Mouse (Mus musculus) lung, embryonic 14.5 days (tissue): Measurements from ENCODE around the gene Slc16a14. TPM values are rescaled to one million over a fixed set of nuclear protein-coding genes. Genes with fewer than 3 reads are reported as not detected.

Experiments used
- ATAC-seq: fragments of 200-750 bp; cut with Nextera tagmentation; 2 replicates; pipeline ENCODE4 v1.8.0; 2017; ENCODE audit warnings: mild to moderate bottlenecking, moderate TSS enrichment, moderate library complexity; ENCODE audit not compliant: insufficient read depth
- DNase-seq: peaks from one replicate; pipeline ENCODE4 v3.0.0-alpha.2; 2015
- H3K27ac ChIP-seq: fragments of 300-500 bp; sonication (generic); 2 replicates; pipeline ENCODE4 v1.5.1; 2014; ENCODE audit warnings: low read depth, mild to moderate bottlenecking, moderate library complexity
- H3K27me3 ChIP-seq: fragments of 300-500 bp; sonication (generic); 2 replicates; pipeline ENCODE4 v1.6.1; 2014; ENCODE audit warnings: low read length, control low read depth; ENCODE audit not compliant: insufficient read depth
- H3K36me3 ChIP-seq: fragments of 300-500 bp; sonication (generic); 2 replicates; pipeline ENCODE4 v1.6.1; 2014; ENCODE audit warnings: control low read depth; ENCODE audit not compliant: insufficient read depth
- H3K4me1 ChIP-seq: fragments of 300-500 bp; sonication (generic); 2 replicates; pipeline ENCODE4 v1.6.1; 2014; ENCODE audit warnings: antibody characterized with exemption, control low read depth; ENCODE audit not compliant: insufficient read depth
- H3K4me2 ChIP-seq: fragments of 300-500 bp; sonication (generic); 2 replicates; pipeline ENCODE4 v1.6.1; 2014; ENCODE audit warnings: mild to moderate bottlenecking
- H3K4me3 ChIP-seq: fragments of 300-500 bp; sonication (generic); 2 replicates; pipeline ENCODE4 v1.5.1; 2014; ENCODE audit warnings: low read depth, low read length
- H3K9ac ChIP-seq: fragments of 300-500 bp; sonication (generic); 2 replicates; pipeline ENCODE4 v1.6.1; 2014
- H3K9me3 ChIP-seq: fragments of 300-500 bp; sonication (generic); 2 replicates; pipeline ENCODE4 v1.6.1; 2016; ENCODE audit warnings: low read depth, low read length, control low read depth
- CTCF ChIP-seq: IDR thresholded peaks from 2 replicates; pipeline ENCODE4 v1.5.1; 2016; ENCODE audit warnings: antibody characterized with exemption, low read depth
- WGBS: fragments of 180-500 bp; shearing (Covaris S2); extraction: QIAGEN DNeasy Blood & Tissue Kit; methylation state at CpG from one replicate; pipeline ENCODE4 v1.1.7; 2014; 5-methylcytosine and 5-hydroxymethylcytosine counted together
- polyA plus RNA-seq: library from polyadenylated mRNA; unstranded; fragments of >200 nt; fragmentation: Nextera tagmentation; extraction: Ambion mirVana; gene quantifications from 2 replicates; pipeline ENCODE4 v1.2.1, GENCODE M21; 2014

Slc16a14 gene
- polyA plus RNA-seq, 1 experiment from 2014 or later: not detected

- no peak overlapping the region for H3K27ac ChIP-seq
- no peaks in the 10 kb centered on the region for H3K27me3 ChIP-seq
- H3K4me3 ChIP-seq: no peak overlapping the region
- WGBS: 87% methylated on average over 6 of the region's 6 CpGs
- H3K9ac ChIP-seq: no peak overlapping the region
- H3K4me2 ChIP-seq: no peak overlapping the region
- no peaks in the 10 kb centered on the region for H3K36me3 ChIP-seq
- H3K4me1 ChIP-seq: no peaks in the 10 kb centered on the region
- ATAC-seq: no peak
- H3K9me3 ChIP-seq: no peaks in the 10 kb centered on the region
- no peak for DNase-seq
- no peak for TF ChIP-seq CTCF
These were observed 75.3 kb downstream of the Slc16a14 start for GRCm38 (mm10) chr1:84859597-84859996.

Other genes starting within 250 kb of the Slc16a14 start
- 0.89 and 1.1 TPM in 2 replicates for gene Dner, start 238.9 kb downstream of the Slc16a14 start, polyA plus RNA-seq
- 9.4 and 11.3 TPM in 2 replicates for gene Fbxo36, start 95.3 kb downstream of the Slc16a14 start, polyA plus RNA-seq
- 69.5 and 75.7 TPM in 2 replicates for gene Trip12, start 94.6 kb downstream of the Slc16a14 start, polyA plus RNA-seq
- not detected in 2 replicates for gene Gm10553, start 165.0 kb upstream of the Slc16a14 start, polyA plus RNA-seq
- gene A530032D15Rik, start 174.7 kb upstream of the Slc16a14 start, polyA plus RNA-seq: not detected in 2 replicates